Mouse (Mus musculus) regulatory T cell (primary cell): Measurements from ENCODE around the gene Bcdin3d.

Experiments used
- in situ Hi-C: fragments of 300-600 bp; cut with MboI, MseI; formaldehyde crosslinking; loops from one replicate; pipeline ENCODE4 v1.15.1; 2025; ENCODE audit warnings: high pct_unique_total_duplicates

The Bcdin3d gene

GRCm38 (mm10) chr15:99474576-99474926, at the start of gene Bcdin3d:
TSS of gene Bcdin3d (minus strand) at chr15:99474730.
- in situ Hi-C loops, result no loop called here

GRCm38 (mm10) chr15:99520306-99520705, 45.8 kb upstream of the Bcdin3d start:
- in situ Hi-C loops, result no loop called here

- in situ Hi-C loops, result no loop called here
Observed at GRCm38 (mm10) chr15:99519626-99520025, 45.1 kb upstream of the Bcdin3d start.

DNA sequence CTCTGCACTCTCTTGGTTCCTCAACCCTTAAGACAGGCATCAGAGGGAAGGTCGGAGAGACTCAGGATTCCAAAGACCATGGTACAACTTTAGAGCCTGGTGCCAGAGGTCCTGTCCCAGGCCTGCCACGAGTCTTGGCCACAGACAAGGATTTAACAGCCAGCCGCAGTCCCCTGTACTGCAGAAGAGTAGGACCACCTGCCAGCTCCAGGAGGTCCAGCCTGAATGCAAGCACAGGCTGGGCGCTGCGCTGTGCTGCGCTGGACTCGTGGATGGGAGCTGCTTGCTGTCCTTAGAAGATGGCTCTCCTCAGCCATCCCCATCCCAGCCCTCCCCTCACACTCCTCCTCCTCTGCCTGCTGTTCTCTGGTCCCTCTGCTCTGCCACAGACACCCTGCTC, 43.2 kb upstream of the Bcdin3d start:
- in situ Hi-C loops, result no loop called here

DNA sequence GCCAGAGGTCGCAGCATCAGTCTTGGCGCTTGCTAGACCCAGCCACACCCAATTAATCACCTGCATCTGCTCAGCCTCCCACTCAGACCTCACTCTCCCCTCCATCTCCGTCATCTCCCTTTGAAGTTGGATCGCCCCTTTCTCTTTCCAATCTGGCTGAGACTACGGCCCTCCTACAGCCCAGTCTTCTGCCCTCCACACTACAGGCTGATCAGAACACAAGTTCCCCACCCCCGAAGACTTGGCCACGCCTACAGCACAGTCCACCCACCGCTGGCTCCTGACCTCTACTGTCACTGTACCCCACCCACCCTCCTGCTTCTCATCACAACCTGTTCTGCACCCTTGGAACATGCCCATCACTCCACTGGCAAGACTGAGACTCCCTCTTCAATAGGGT, 42.2 kb upstream of the Bcdin3d start:
- in situ Hi-C loops, result no loop called here

- in situ Hi-C loops, result no loop called here
Observed at GRCm38 (mm10) chr15:99511797-99512525, 37.4 kb upstream of the Bcdin3d start.

GRCm38 (mm10) chr15:99510621-99511020, 36.1 kb upstream of the Bcdin3d start:
- in situ Hi-C loops, result no loop called here

DNA sequence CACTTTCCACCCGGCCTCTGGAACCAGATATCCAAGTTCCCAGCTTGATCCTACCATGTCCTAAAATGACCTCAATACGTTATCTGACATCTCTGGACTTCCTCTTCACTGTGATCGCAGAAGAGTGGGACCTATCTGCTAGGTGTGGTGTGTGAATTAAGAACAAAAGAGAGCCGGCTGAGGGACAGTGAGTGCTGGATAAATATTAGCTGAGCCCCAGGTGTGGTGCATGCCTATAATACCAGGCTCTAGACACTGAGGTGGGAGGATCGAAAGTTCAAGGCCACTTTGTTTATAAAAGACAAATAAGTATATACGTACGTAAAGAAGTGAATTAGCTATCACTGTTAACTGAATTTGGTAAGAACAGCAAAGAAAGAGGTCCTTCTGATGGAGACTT, 35.3 kb upstream of the Bcdin3d start:
- in situ Hi-C loops, result no loop called here

- in situ Hi-C loops, result no loop called here
Observed at GRCm38 (mm10) chr15:99505324-99506095, 31.0 kb upstream of the Bcdin3d start.

- in situ Hi-C loops, result no loop called here
Observed at GRCm38 (mm10) chr15:99503256-99503655, 28.7 kb upstream of the Bcdin3d start.

GRCm38 (mm10) chr15:99502311-99502831, 27.8 kb upstream of the Bcdin3d start:
- in situ Hi-C loops, result no loop called here

GRCm38 (mm10) chr15:99501292-99502260, 27.0 kb upstream of the Bcdin3d start:
- in situ Hi-C loops, result no loop called here

DNA sequence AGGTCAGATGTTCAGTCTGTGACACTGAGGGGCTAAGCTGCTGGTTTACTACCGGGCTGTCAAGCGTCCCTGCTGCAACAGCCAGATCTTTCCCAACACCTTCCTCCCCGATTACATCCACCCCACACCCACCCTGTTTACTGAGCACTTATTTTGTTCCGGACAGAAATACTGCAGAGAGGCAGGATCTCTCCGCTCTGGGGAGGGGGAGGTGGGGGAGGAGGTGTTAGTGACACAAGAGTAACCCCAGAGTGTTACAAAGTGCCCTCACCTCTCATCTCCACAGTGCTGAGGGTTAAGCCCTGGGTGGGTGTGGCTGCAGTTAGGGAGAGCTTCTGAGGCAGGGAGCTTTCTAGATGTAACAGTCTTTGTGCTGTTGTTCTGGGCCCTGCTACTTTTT, 25.8 kb upstream of the Bcdin3d start:
- in situ Hi-C loops, result no loop called here

DNA sequence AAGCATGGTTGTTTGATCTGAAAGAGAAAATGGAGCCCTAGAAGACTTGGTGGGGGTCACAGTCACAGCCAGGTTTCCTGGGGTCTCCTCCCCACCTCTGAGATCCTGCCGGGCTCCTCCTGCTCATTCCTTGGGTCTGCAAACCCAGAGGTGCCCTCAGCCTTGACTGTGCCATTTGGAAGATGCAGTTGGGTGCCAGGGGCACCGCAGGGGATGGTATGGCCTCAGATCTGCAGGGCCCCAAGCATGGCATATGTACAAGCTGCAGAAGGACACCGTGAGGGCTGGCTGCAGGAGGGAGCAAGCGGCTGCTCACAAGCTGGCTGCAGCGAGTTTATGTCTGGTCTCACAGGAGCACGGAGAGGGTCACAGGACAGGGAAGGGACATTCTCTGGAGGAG, 25.2 kb upstream of the Bcdin3d start:
- in situ Hi-C loops, result loop anchor here (5.0 kb wide), 1 partner anchor 173 kb away; the partner anchor contains the start of gene Asic1

GRCm38 (mm10) chr15:99498781-99499180, 24.3 kb upstream of the Bcdin3d start:
- in situ Hi-C loops, result loop anchor here (5.0 kb wide), 1 partner anchor 174 kb away; the partner anchor contains the start of gene Asic1

DNA sequence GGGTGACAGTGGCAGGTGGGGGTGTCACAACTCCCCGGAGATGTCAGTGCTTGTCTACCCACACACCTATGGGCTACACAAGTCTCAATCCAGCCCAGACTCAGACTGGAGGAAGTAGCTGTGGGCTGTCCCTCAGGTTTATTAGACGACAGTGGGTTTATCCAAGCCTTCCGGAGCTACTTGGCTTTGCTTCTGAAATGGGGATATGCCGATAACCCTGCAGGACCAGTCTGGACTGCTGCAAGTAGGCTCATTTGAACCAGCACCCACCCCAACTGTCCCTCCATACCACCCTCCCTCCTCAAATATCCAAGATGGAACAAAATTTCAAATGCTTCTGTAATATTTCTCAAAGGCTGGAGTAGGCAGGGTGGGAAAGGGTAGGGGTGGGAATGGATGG, 23.8 kb upstream of the Bcdin3d start:
- in situ Hi-C loops, result loop anchor here (5.0 kb wide), 1 partner anchor 174 kb away; the partner anchor contains the start of gene Asic1

- in situ Hi-C loops, result loop anchor here (5.0 kb wide), 1 partner anchor 175 kb away; the partner anchor contains the start of gene Asic1
Observed at GRCm38 (mm10) chr15:99497527-99498242, 23.2 kb upstream of the Bcdin3d start.

DNA sequence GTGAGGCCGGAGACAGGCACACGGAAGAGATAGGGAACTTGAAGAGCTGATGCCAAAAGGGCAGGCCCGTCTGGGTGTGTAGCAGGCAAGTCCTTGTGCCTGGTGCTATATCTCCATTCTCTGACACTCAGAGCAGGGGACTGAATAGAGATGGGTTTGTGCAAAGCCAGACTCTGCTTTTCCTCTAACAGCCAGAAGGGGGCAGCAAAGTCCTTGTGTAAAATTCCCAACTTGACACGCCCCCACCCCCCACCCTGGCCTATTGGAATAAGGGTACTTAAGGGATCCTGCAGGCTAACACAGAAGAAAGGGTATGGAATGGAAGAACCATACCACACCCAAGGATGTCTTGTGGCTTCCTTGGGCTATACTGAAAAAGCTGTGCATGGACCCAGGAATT, 22.5 kb upstream of the Bcdin3d start:
- in situ Hi-C loops, result loop anchor here (5.0 kb wide), 1 partner anchor 175 kb away; the partner anchor contains the start of gene Asic1

- in situ Hi-C loops, result no loop called here
Observed at GRCm38 (mm10) chr15:99484745-99485144, 10.2 kb upstream of the Bcdin3d start.

DNA sequence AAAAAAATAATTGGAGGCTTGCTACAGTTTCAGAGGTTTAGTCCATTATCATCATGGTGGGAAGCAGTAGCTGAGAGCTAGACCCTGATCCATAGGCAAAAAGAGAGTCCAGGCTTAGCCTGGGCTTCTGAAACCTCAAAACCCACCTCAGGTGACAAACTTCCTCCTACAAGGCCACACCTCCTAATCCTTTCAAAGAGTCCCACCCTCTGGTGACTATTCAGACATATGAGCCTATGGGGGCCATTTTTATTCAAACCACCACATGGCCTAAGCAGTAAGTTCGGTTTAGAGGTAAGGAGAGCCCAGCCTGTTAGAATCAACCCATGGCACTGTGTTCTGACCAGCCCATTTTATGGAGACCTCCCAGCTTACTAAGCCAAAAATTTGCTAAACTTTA, 1.3 kb upstream of the Bcdin3d start:
- in situ Hi-C loops, result no loop called here
